Mouse (Mus musculus): ENCODE data around the gene Cyp51.
A peak's percentile ranks its signal among the peaks of the same experiment; 100 is the strongest.
"Not testable (repeated sequence)": the region's sequence is repeated elsewhere in the genome, so short reads cannot be mapped to it uniquely, and the experiment has no call there.

Gene Cyp51

GRCm38 (mm10) chr5:4104341-4105040 lies at the start of gene Cyp51:
Cyp51 (minus strand) TSS chr5:4104746.
- DNase-seq (ENCODE audit: low spot score in 2 of 2): peak; percentile 80 to 83

GRCm38 (mm10) chr5:4112570-4113098 lies 8.1 kb upstream of the Cyp51 start:
- no peak for DNase-seq (ENCODE audit: low spot score in 2 of 2)

- not testable (repeated sequence) for DNase-seq (ENCODE audit: low spot score in 2 of 2)
Observed at GRCm38 (mm10) chr5:4107056-4107455, 2.5 kb upstream of the Cyp51 start.

GRCm38 (mm10) chr5:4105651-4106186 lies 1.2 kb upstream of the Cyp51 start:
- DNase-seq (ENCODE audit: low spot score in 2 of 2): no peak

- DNase-seq (ENCODE audit: low spot score in 2 of 2): peak in 1 of 2 experiments; percentile 17
Observed at GRCm38 (mm10) chr5:4103626-4104340, 763 bp downstream of the Cyp51 start.

- no peak for DNase-seq (ENCODE audit: low spot score in 2 of 2)
Observed at GRCm38 (mm10) chr5:4101770-4102169, 2.8 kb downstream of the Cyp51 start.

GRCm38 (mm10) chr5:4101031-4101430 lies 3.5 kb downstream of the Cyp51 start:
- no peak for DNase-seq (ENCODE audit: low spot score in 2 of 2)

- no peak for DNase-seq (ENCODE audit: low spot score in 2 of 2)
Observed at GRCm38 (mm10) chr5:4094471-4094870, 10.1 kb downstream of the Cyp51 start.

GRCm38 (mm10) chr5:4088190-4088589 lies 16.4 kb downstream of the Cyp51 start:
- DNase-seq (ENCODE audit: low spot score in 2 of 2): no peak

- DNase-seq (ENCODE audit: low spot score in 2 of 2): no peak
Observed at GRCm38 (mm10) chr5:4086309-4086708, 18.2 kb downstream of the Cyp51 start.

- DNase-seq (ENCODE audit: low spot score in 2 of 2): no peak
Observed at GRCm38 (mm10) chr5:4084948-4085347, 19.6 kb downstream of the Cyp51 start.

GRCm38 (mm10) chr5:4081513-4081912 lies 23.0 kb downstream of the Cyp51 start:
- no peak for DNase-seq (ENCODE audit: low spot score in 2 of 2)

GRCm38 (mm10) chr5:4080861-4081260 lies 23.7 kb downstream of the Cyp51 start:
- DNase-seq (ENCODE audit: low spot score in 2 of 2): no peak

GRCm38 (mm10) chr5:4079086-4079485 lies 25.5 kb downstream of the Cyp51 start:
- no peak for DNase-seq (ENCODE audit: low spot score in 2 of 2)

GRCm38 (mm10) chr5:4067203-4067602 lies 37.3 kb downstream of the Cyp51 start:
- no peak for DNase-seq (ENCODE audit: low spot score in 2 of 2)

GRCm38 (mm10) chr5:4066476-4067115 lies 38.0 kb downstream of the Cyp51 start:
- no peak for DNase-seq (ENCODE audit: low spot score in 2 of 2)

GRCm38 (mm10) chr5:4060313-4060712 lies 44.2 kb downstream of the Cyp51 start:
- no peak for DNase-seq (ENCODE audit: low spot score in 2 of 2)

- no peak for DNase-seq (ENCODE audit: low spot score in 2 of 2)
Observed at GRCm38 (mm10) chr5:4040922-4041321, 63.6 kb downstream of the Cyp51 start.

- no peak for DNase-seq (ENCODE audit: low spot score in 2 of 2)
Observed at GRCm38 (mm10) chr5:4040372-4040771, 64.2 kb downstream of the Cyp51 start.

GRCm38 (mm10) chr5:4039351-4039750 lies 65.2 kb downstream of the Cyp51 start:
- DNase-seq (ENCODE audit: low spot score in 2 of 2): no peak

GRCm38 (mm10) chr5:4036686-4037085 lies 67.9 kb downstream of the Cyp51 start:
- DNase-seq (ENCODE audit: low spot score in 2 of 2): no peak

- DNase-seq (ENCODE audit: low spot score in 2 of 2): no peak
Observed at GRCm38 (mm10) chr5:4031846-4032245, 72.7 kb downstream of the Cyp51 start.

Data from frontal cortex, postnatal 25 days (tissue).